Mouse (Mus musculus) bone marrow, adult 2 months (tissue): ENCODE measurements at regions not wholly inside any gene's neighbourhood (a gene's known extent, or its start where the extent isn't known, plus 50 kb on each side); places are given as distances from the start of the nearest gene placed in this dataset.
"Not testable (repeated sequence)": the region's sequence is repeated elsewhere in the genome, so short reads cannot be mapped to it uniquely, and the experiment has no call there.

Experiments used
- H3K27ac ChIP-seq: fragments of 200-500 bp; 2 replicates; pipeline ENCODE4 v1.5.1; 2012; ENCODE audit warnings: low read depth, mild to moderate bottlenecking, control low read depth, inconsistent platforms, low read length; ENCODE audit not compliant: control insufficient read depth, poor library complexity, insufficient read depth
- H3K4me1 ChIP-seq: fragments of 200-500 bp; 2 replicates; pipeline ENCODE4 v1.6.1; 2011; ENCODE audit warnings: low read length; ENCODE audit not compliant: control insufficient read depth, insufficient read depth
- H3K4me3 ChIP-seq: fragments of 200-500 bp; replicated peaks from 2 replicates; pipeline ENCODE3; 2011; ENCODE audit warnings: mild to moderate bottlenecking, low read depth, low read length, control low read depth; ENCODE audit not compliant: control insufficient read depth
- CTCF ChIP-seq: fragments of 200-500 bp; IDR thresholded peaks from 2 replicates; pipeline ENCODE4 v1.5.1; 2011; ENCODE audit warnings: low read length, control low read depth; ENCODE audit not compliant: control insufficient read depth, insufficient read depth
- POLR2A ChIP-seq: fragments of 200-500 bp; IDR thresholded peaks from 2 replicates; pipeline ENCODE4 v1.6.1; 2011; ENCODE audit warnings: low read depth, mild to moderate bottlenecking, control low read depth, low read length, borderline replicate concordance; ENCODE audit not compliant: control insufficient read depth
- WGBS: fragments of 180-500 bp; shearing (Covaris S2); methylation state at CpG from one replicate; pipeline ENCODE4 v1.1.7; 2018; 5-methylcytosine and 5-hydroxymethylcytosine counted together

GRCm38 (mm10) chr13:41948241-41948640 lies 100.8 kb upstream of the Adtrp start:
- Histone ChIP-seq H3K4me3 (no peak overlapping the region), H3K4me1 (no peaks in the 10 kb centered on the region), H3K27ac (no peak overlapping the region)
- 74% methylated on average over 3 of the region's 3 CpGs for WGBS
- no peak for TF ChIP-seq POLR2A
- no peak for TF ChIP-seq CTCF

GRCm38 (mm10) chr13:41932313-41933100 lies 85.0 kb upstream of the Adtrp start:
- Histone ChIP-seq H3K4me3 (no peak overlapping the region), H3K4me1 (no peaks in the 10 kb centered on the region; the same call in 1 of the 2 replicates), H3K27ac (no peak overlapping the region)
- no peak for TF ChIP-seq CTCF
- no peak for TF ChIP-seq POLR2A
- 37% methylated on average over 12 of the region's 12 CpGs for WGBS

DNA sequence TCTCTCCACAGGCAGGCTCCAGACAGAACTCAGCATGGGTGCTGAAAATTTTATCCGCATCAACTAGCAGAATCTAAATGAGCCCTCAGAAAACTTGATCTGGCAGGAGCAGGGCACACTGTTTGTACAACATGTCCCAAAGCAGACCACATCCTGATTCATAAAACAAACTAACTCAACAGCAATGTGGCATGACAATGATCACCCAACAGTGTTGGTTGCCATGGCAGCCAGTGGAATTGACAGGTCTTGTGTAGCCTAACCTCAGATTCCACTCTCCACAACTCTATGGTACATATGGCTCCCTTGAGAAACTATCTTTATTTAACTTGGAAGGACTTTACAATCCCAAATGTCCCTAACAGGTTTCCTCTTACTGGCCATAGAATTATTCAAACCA lies 82.3 kb upstream of the Adtrp start:
- Histone ChIP-seq H3K4me1 (no peaks in the 10 kb centered on the region; the same call in 1 of the 2 replicates), H3K27ac (no peak overlapping the region), H3K4me3 (no peak overlapping the region)
- 93% methylated on average over 1 of the region's 1 CpGs for WGBS
- TF ChIP-seq POLR2A: no peak
- no peak for TF ChIP-seq CTCF

DNA sequence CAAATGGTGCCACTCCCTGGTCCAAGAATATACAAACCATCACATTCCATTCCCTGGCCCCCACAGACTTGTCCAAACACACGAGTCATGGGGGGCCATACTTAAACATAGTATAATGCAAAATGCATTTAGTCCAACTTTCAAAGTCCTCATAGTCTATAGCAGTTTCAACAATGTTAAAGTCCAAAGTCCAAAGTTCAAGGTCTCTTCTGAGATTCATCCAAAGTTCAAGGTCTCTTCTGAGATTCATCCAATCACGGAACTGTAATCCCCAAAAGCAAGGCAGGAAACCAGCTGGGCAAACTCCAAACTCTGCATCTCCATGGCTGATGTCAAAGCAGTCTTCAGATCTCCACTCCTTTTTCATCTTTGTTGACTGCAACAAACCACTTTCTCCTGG lies 78.4 kb upstream of the Adtrp start:
- H3K4me1 ChIP-seq, H3K4me3 ChIP-seq, H3K27ac ChIP-seq: not testable (repeated sequence)
- 79% methylated on average over 2 of the region's 2 CpGs for WGBS

DNA sequence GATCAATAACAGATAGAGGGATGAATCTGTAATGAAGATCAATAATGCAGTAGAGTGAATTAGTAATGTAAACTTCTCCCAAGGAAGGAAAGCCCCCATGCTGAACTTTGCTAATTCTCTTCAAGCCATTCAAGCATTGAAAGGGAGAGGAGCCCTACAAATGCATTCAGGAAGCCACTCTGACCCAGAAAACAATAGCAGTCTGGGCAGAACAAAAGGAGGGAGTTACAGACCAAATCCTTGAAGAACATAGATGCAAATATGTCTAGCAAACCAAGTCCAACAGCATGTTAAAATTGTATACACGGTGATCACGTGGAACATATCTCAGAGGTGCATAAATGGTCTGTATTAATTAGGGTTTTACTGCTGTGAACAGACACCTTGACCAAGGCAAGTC lies 77.7 kb upstream of the Adtrp start:
- Histone ChIP-seq H3K27ac (no peak overlapping the region), H3K4me1 (no peaks in the 10 kb centered on the region; the same call in 1 of the 2 replicates), H3K4me3 (no peak overlapping the region)
- 77% methylated on average over 2 of the region's 2 CpGs for WGBS
- TF ChIP-seq POLR2A (no peak), CTCF (no peak)

GRCm38 (mm10) chr13:41921178-41921577 lies 73.7 kb upstream of the Adtrp start:
- Histone ChIP-seq H3K27ac (no peak overlapping the region), H3K4me3 (no peak overlapping the region), H3K4me1 (no peaks in the 10 kb centered on the region; the same call in 1 of the 2 replicates)
- TF ChIP-seq POLR2A: no peak
- TF ChIP-seq CTCF: no peak
- 53% methylated on average over 6 of the region's 6 CpGs for WGBS

DNA sequence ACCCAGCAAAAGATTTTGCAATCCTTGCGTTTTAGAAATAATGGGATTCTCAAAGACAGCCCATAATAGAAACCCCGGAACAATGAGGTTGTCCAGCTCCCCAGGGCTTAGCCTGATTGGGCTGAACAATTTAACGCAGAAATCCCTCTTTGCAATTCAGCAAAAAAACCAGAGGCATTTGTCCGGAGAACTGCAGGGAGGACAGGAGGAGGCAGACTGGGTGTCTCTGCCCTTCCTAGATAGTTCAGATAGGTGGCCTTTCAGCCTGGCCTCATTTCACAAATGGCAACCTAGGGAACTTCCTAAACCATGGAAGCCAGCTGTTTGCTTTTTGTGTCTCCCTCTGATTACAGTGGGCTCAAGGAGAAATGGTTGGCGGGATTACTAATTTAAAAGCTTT lies 71.0 kb upstream of the Adtrp start:
- TF ChIP-seq POLR2A (no peak), CTCF (no peak)
- Histone ChIP-seq H3K4me1 (no peaks in the 10 kb centered on the region; the same call in 1 of the 2 replicates), H3K4me3 (no peak overlapping the region), H3K27ac (no peak overlapping the region)
- WGBS: 78% methylated on average over 5 of the region's 5 CpGs

DNA sequence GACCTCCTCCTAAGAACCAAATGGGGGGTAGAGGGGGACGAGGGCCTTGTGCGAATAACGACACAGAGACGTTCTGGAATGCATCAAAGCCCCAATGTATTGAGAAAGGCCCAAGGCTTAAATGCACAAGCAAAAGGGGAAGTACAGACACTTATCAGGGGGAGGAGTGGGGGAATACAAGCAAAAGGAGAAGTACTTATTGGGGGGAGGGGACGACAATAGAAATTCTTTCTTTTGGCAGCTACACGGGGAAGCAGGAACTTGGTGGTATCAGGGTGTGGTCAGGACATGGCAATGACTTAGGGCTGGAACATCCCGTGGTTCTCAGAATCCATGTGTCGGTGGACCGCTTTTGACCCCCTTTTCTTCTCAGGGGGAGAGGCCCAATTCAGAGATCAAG lies 68.3 kb upstream of the Adtrp start:
- H3K4me1 ChIP-seq, H3K4me3 ChIP-seq, H3K27ac ChIP-seq: not testable (repeated sequence)
- 70% methylated on average over 9 of the region's 9 CpGs for WGBS

DNA sequence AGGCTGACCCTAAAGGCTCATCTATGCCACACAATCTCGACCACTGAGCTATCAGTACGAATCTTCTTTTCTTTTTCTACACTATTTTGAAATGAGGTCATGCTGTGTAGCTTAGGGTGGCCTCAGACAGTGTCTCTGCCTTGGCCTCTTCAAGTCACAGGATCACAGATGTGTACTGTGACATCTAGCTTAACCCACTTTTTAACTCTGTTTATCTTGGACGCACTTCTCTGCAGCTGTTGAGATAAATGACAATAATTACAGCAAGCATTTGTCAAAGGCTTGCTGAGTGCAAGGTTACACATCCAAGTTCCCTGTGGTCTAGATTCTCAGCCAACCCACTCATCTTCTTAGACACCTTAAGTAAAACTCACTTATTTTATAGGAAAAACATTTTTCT lies 63.3 kb upstream of the Adtrp start:
- Histone ChIP-seq H3K27ac (no peak overlapping the region), H3K4me3 (no peak overlapping the region), H3K4me1 (no peaks in the 10 kb centered on the region)
- WGBS: 64% methylated on average over 3 of the region's 3 CpGs
- TF ChIP-seq CTCF: no peak
- TF ChIP-seq POLR2A: no peak
